Mouse (Mus musculus) intestine, embryonic 16.5 days (tissue): Measurements from ENCODE around the gene Kctd17. TPM values are rescaled to one million over a fixed set of nuclear protein-coding genes. Genes with fewer than 3 reads are reported as not detected.

Source experiments
- ATAC-seq: fragments of 200-750 bp; cut with Nextera tagmentation; 2 replicates; pipeline ENCODE4 v1.8.0; 2017; ENCODE audit warnings: moderate TSS enrichment, moderate library complexity
- H3K27ac ChIP-seq: fragments of 300-500 bp; sonication (generic); 2 replicates; pipeline ENCODE4 v1.5.1; 2014; ENCODE audit warnings: mild to moderate bottlenecking, low read length
- H3K27me3 ChIP-seq: fragments of 300-500 bp; sonication (generic); replicated peaks from 2 replicates; pipeline ENCODE4 v1.6.1; 2014; ENCODE audit warnings: low read length, control low read depth, mixed read lengths; ENCODE audit not compliant: control insufficient read depth, insufficient read depth
- H3K36me3 ChIP-seq: fragments of 300-500 bp; sonication (generic); 2 replicates; pipeline ENCODE4 v1.6.1; 2014; ENCODE audit warnings: low read length, control low read depth; ENCODE audit not compliant: control insufficient read depth, insufficient read depth
- H3K4me1 ChIP-seq: fragments of 300-500 bp; sonication (generic); 2 replicates; pipeline ENCODE4 v1.6.1; 2014; ENCODE audit warnings: low read length, control low read depth, mixed read lengths; ENCODE audit not compliant: control insufficient read depth, insufficient read depth
- H3K4me2 ChIP-seq: fragments of 300-500 bp; sonication (generic); 2 replicates; pipeline ENCODE4 v1.6.1; 2014; ENCODE audit warnings: low read depth, low read length, control low read depth
- H3K4me3 ChIP-seq: fragments of 300-500 bp; sonication (generic); 2 replicates; pipeline ENCODE4 v1.5.1; 2014; ENCODE audit warnings: mild to moderate bottlenecking, low read length
- H3K9ac ChIP-seq: fragments of 300-500 bp; sonication (generic); 2 replicates; pipeline ENCODE4 v1.6.1; 2014; ENCODE audit warnings: low read depth, low read length
- H3K9me3 ChIP-seq: fragments of 300-500 bp; sonication (generic); 2 replicates; pipeline ENCODE4 v1.6.1; 2016; ENCODE audit warnings: low read length, control low read depth; ENCODE audit not compliant: control insufficient read depth
- WGBS: fragments of 180-500 bp; shearing (Covaris S2); extraction: QIAGEN DNeasy Blood & Tissue Kit; methylation state at CpG from one replicate; pipeline ENCODE4 v1.1.7; 2014; 5-methylcytosine and 5-hydroxymethylcytosine counted together
- polyA plus RNA-seq: library from polyadenylated mRNA; unstranded; fragments of >200 nt; fragmentation: Nextera tagmentation; extraction: Ambion mirVana; gene quantifications from 2 replicates; pipeline ENCODE4 v1.2.1, GENCODE M21; 2015

Kctd17 gene
- polyA plus RNA-seq, 1 experiment from 2014 or later: 20.2 TPM

DNA sequence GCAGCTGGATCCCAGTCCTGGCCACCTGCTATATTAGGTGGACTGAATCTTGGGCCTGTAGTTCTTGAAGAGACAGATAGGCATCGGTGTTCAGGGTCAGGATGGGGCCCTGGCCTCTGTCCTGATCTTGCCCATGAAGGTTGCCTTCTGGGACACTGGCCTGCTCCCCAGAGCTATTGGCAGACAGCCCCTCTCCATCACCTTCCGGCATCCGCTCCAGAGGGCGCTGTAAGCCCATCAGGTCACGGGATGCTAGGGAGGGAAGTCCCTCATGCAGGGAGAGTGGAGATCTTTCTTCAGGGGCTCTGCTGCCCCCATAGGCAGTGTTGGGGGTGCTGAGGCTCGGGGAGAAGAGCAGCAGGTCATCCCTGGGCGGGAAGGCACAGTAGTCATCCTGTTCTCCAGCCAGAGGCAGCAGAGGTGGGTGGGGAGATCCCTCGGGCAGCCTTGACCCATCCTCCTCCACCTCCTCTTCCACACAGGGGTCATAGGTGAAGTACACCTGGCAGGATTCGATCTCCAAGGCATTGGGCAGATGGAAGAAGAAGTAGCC is 53.2 kb downstream of the Kctd17 start:
- no peak for ATAC-seq
- Histone ChIP-seq H3K4me3 (no peak overlapping the region), H3K36me3 (no peaks in the 10 kb centered on the region), H3K9ac (no peak overlapping the region), H3K27me3 (no peaks in the 10 kb centered on the region), H3K9me3 (no peaks in the 10 kb centered on the region), H3K4me2 (no peak overlapping the region), H3K4me1 (peaks cover 3% of the 10 kb centered on the region; the same call in 1 of the 2 replicates), H3K27ac (no peak overlapping the region)
- WGBS: 49% methylated on average over 9 of the region's 9 CpGs

DNA sequence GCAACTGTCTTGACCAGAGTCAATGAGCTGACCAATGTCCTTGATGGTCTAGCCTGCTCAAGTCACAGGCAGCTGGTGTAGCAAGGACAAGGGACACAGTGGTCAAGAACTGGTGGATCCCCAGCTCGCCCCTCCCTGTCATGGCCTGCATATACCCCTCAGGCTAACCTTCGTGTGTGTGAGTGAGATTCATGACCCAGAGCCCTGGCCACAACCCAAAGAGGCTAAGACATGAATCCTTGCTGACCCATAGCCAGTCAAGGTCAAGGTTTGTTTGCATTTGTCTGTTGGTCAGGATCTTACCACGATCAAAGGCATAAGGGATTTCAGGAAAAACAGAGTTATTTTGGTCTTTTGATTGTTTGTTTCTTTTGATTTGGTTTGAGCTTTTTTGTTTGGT is 54.2 kb downstream of the Kctd17 start:
- 58% methylated on average over 3 of the region's 3 CpGs for WGBS
- no peak for ATAC-seq
- Histone ChIP-seq H3K4me1 (peaks cover 3% of the 10 kb centered on the region; the same call in 1 of the 2 replicates), H3K27ac (no peak overlapping the region), H3K27me3 (no peaks in the 10 kb centered on the region), H3K9me3 (no peaks in the 10 kb centered on the region), H3K36me3 (no peaks in the 10 kb centered on the region), H3K4me2 (no peak overlapping the region), H3K9ac (no peak overlapping the region), H3K4me3 (no peak overlapping the region)

DNA sequence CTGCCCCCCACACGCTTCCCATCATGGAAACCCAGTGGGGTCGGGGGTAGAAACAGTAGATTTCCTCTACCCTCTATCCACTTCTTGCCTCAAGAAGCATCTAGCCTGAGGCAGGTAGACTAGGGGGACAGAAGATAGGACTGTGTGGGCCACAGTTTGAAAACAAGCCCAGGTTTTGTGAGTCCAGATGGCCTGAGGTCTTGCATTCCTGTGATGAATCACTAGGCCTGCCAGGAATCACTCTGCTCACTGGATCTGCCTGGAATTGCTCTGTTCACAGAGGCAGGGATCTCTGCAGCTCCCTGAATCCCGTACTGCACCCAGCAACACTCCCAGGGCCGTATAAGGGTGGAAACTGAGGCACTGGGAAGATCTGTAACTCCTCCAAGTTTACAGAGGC is 54.9 kb downstream of the Kctd17 start:
- Histone ChIP-seq H3K9me3 (no peaks in the 10 kb centered on the region), H3K27ac (no peak overlapping the region), H3K4me3 (no peak overlapping the region), H3K9ac (no peak overlapping the region), H3K4me1 (peaks cover 3% of the 10 kb centered on the region; the same call in 1 of the 2 replicates), H3K36me3 (no peaks in the 10 kb centered on the region), H3K27me3 (no peaks in the 10 kb centered on the region), H3K4me2 (no peak overlapping the region)
- 74% methylated on average over 4 of the region's 4 CpGs for WGBS
- no peak for ATAC-seq

DNA sequence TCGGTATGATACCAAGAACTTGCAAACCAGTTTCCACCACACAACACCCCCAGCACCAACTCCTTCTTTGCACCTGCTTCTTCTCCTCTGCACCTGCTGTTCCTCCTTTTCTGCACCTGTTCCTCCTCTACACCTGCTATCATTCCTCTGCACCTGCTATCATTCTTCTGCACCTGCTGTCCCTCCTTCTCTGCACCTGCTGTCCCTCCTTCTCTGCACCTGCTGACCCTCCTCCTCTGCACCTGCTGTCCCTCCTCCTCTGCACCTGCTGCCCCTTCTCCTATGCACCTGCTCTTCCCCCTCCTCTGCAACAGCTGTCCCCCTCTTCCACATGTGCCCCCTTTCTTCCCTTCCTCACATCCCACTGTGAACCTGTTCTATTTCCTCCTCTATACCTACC is 58.2 kb downstream of the Kctd17 start:
- Histone ChIP-seq H3K36me3 (no peaks in the 10 kb centered on the region), H3K4me1 (no peaks in the 10 kb centered on the region; the same call in 1 of the 2 replicates), H3K9ac (no peak overlapping the region), H3K4me3 (no peak overlapping the region), H3K27ac (no peak overlapping the region), H3K27me3 (no peaks in the 10 kb centered on the region), H3K9me3 (no peaks in the 10 kb centered on the region), H3K4me2 (no peak overlapping the region)
- WGBS: 88% methylated on average over 1 of the region's 1 CpGs
- ATAC-seq: no peak

DNA sequence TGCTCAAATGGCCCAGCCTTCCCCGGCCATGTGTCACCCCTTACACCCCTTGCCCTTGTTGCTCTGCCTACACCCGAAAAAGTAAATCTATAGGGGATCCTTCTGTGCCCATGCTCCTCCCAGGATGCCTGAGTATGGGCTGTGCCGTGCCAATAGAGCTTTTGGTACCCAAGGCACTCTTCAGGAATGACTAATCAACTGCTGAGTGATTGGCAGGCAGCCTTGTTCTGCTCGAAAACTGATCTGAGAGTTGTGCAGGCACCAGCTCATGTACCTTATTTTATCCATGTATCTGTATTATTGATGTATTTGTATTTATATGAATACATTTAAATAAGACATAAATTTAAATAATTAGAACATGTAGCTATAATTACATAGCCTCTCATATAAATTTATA is 58.7 kb downstream of the Kctd17 start:
- no peak overlapping the region for H3K4me2 ChIP-seq
- no peak overlapping the region for H3K9ac ChIP-seq
- ATAC-seq: no peak
- no peaks in the 10 kb centered on the region for H3K36me3 ChIP-seq
- no peaks in the 10 kb centered on the region for H3K9me3 ChIP-seq
- H3K27me3 ChIP-seq: no peaks in the 10 kb centered on the region
- WGBS: 65% methylated on average over 4 of the region's 4 CpGs
- H3K4me1 ChIP-seq: no peaks in the 10 kb centered on the region
- no peak overlapping the region for H3K4me3 ChIP-seq
- H3K27ac ChIP-seq: no peak overlapping the region

Other genes starting within 250 kb of the Kctd17 start
- gene Pvalb, start 222.2 kb upstream of the Kctd17 start, polyA plus RNA-seq: not detected in 2 replicates
- 4.2 and 5.6 TPM in 2 replicates for gene Ncf4, start 183.8 kb upstream of the Kctd17 start, polyA plus RNA-seq
- 0.24 and 0.32 TPM in 2 replicates for gene Csf2rb2, start 122.8 kb upstream of the Kctd17 start, polyA plus RNA-seq
- gene Csf2rb, start 102.8 kb upstream of the Kctd17 start, polyA plus RNA-seq: 2.1 and 2.4 TPM in 2 replicates
- not detected in 2 replicates for gene Tex33, start 32.7 kb upstream of the Kctd17 start, polyA plus RNA-seq
- 62.9 and 68.1 TPM in 2 replicates for gene Tst, start 22.7 kb upstream of the Kctd17 start, polyA plus RNA-seq
- 3.0 and 3.4 TPM in 2 replicates for gene Mpst, start 22.1 kb upstream of the Kctd17 start, polyA plus RNA-seq
- gene Tmprss6, start 40.1 kb downstream of the Kctd17 start, polyA plus RNA-seq: 0.45 and 0.82 TPM in 2 replicates
- gene Il2rb, start 66.7 kb downstream of the Kctd17 start, polyA plus RNA-seq: 1.8 and 2.1 TPM in 2 replicates
- gene C1qtnf6, start 102.9 kb downstream of the Kctd17 start, polyA plus RNA-seq: 24.0 and 25.5 TPM in 2 replicates
- 0.23 and 0.24 TPM in 2 replicates for gene Sstr3, start 116.1 kb downstream of the Kctd17 start, polyA plus RNA-seq
- gene Rac2, start 144.2 kb downstream of the Kctd17 start, polyA plus RNA-seq: 19.9 and 25.1 TPM in 2 replicates
- gene Cyth4, start 168.5 kb downstream of the Kctd17 start, polyA plus RNA-seq: 7.2 and 8.5 TPM in 2 replicates